Mouse (Mus musculus) limb, embryonic 11.5 days (tissue): Measurements from ENCODE around the gene Arhgdib. TPM values are rescaled to one million over a fixed set of nuclear protein-coding genes. Genes with fewer than 3 reads are reported as not detected.

Experiments used
- ATAC-seq: fragments of 200-750 bp; cut with Nextera tagmentation; 2 replicates; pipeline ENCODE4 v1.8.0; 2017; ENCODE audit warnings: low read depth; ENCODE audit not compliant: insufficient number of reproducible peaks, low FRiP score, low TSS enrichment
- DNase-seq: peaks from one replicate; pipeline ENCODE4 v3.0.0-alpha.2; 2015; ENCODE audit warnings: low spot score
- H3K27ac ChIP-seq: fragments of 300-500 bp; sonication (generic); replicated peaks from 2 replicates; pipeline ENCODE4 v1.5.1; 2014; ENCODE audit warnings: low read depth, mild to moderate bottlenecking, low read length
- H3K27me3 ChIP-seq: fragments of 300-500 bp; sonication (generic); 2 replicates; pipeline ENCODE4 v1.6.1; 2014; ENCODE audit warnings: mild to moderate bottlenecking, low read length, mixed read lengths; ENCODE audit not compliant: control insufficient read depth, insufficient read depth
- H3K36me3 ChIP-seq: fragments of 300-500 bp; sonication (generic); 2 replicates; pipeline ENCODE4 v1.6.1; 2014; ENCODE audit warnings: mild to moderate bottlenecking, low read length, moderate library complexity, mixed read lengths; ENCODE audit not compliant: control insufficient read depth, insufficient read depth
- H3K4me1 ChIP-seq: fragments of 300-500 bp; sonication (generic); 2 replicates; pipeline ENCODE4 v1.6.1; 2014; ENCODE audit warnings: low read length, mixed read lengths; ENCODE audit not compliant: control insufficient read depth, insufficient read depth
- H3K4me2 ChIP-seq: fragments of 300-500 bp; sonication (generic); 2 replicates; pipeline ENCODE4 v1.6.1; 2014; ENCODE audit warnings: low read depth, mild to moderate bottlenecking, moderate library complexity; ENCODE audit not compliant: severe bottlenecking
- H3K4me3 ChIP-seq: fragments of 300-500 bp; sonication (generic); 2 replicates; pipeline ENCODE4 v1.5.1; 2014; ENCODE audit warnings: low read depth, low read length
- H3K9ac ChIP-seq: fragments of 300-500 bp; sonication (generic); 2 replicates; pipeline ENCODE4 v1.6.1; 2014; ENCODE audit warnings: mild to moderate bottlenecking, low read length
- H3K9me3 ChIP-seq: fragments of 300-500 bp; sonication (generic); 2 replicates; pipeline ENCODE4 v1.6.1; 2016; ENCODE audit warnings: low read length; ENCODE audit not compliant: control insufficient read depth
- WGBS: fragments of 180-500 bp; shearing (Covaris S2); extraction: QIAGEN DNeasy Blood & Tissue Kit; methylation state at CpG from one replicate; pipeline ENCODE4 v1.1.7; 2014; 5-methylcytosine and 5-hydroxymethylcytosine counted together
- polyA plus RNA-seq: library from polyadenylated mRNA; unstranded; fragments of >200 nt; fragmentation: Nextera tagmentation; extraction: Ambion mirVana; gene quantifications from 2 replicates; pipeline ENCODE4 v1.2.1, GENCODE M21; 2014

Arhgdib gene
- polyA plus RNA-seq, 1 experiment from 2014 or later: 44.8 TPM

- DNase-seq: no peak
- ATAC-seq: no peak
- H3K4me3 ChIP-seq: no peak overlapping the region
- H3K4me1 ChIP-seq: no peaks in the 10 kb centered on the region
- no peak overlapping the region for H3K4me2 ChIP-seq
- H3K9me3 ChIP-seq: no peaks in the 10 kb centered on the region
- H3K36me3 ChIP-seq: no peaks in the 10 kb centered on the region
- no peak overlapping the region for H3K27ac ChIP-seq
- H3K27me3 ChIP-seq: no peaks in the 10 kb centered on the region
- no peak overlapping the region for H3K9ac ChIP-seq
- 58% methylated on average over 7 of the region's 7 CpGs for WGBS
These were observed 15.4 kb upstream of the Arhgdib start for GRCm38 (mm10) chr6:136957062-136957461.

- no peak overlapping the region for H3K27ac ChIP-seq
- DNase-seq: no peak
- H3K9ac ChIP-seq: no peak overlapping the region
- no peaks in the 10 kb centered on the region for H3K27me3 ChIP-seq
- H3K4me2 ChIP-seq: no peak overlapping the region
- no peaks in the 10 kb centered on the region for H3K36me3 ChIP-seq
- ATAC-seq: no peak
- no peaks in the 10 kb centered on the region for H3K9me3 ChIP-seq
- H3K4me3 ChIP-seq: no peak overlapping the region
- 92% methylated on average over 3 of the region's 3 CpGs for WGBS
- H3K4me1 ChIP-seq: no peaks in the 10 kb centered on the region
These were observed 13.5 kb upstream of the Arhgdib start for GRCm38 (mm10) chr6:136955240-136955639.

- no peak for DNase-seq
- Histone ChIP-seq H3K9ac (no peak overlapping the region), H3K4me1 (no peaks in the 10 kb centered on the region), H3K27ac (no peak overlapping the region), H3K27me3 (no peaks in the 10 kb centered on the region), H3K4me2 (no peak overlapping the region), H3K4me3 (no peak overlapping the region), H3K9me3 (no peaks in the 10 kb centered on the region), H3K36me3 (no peaks in the 10 kb centered on the region)
- WGBS: 88% methylated on average over 8 of the region's 8 CpGs
- ATAC-seq: no peak
These were observed 13.0 kb upstream of the Arhgdib start for GRCm38 (mm10) chr6:136954715-136955114.

- no peaks in the 10 kb centered on the region for H3K9me3 ChIP-seq
- no peak for ATAC-seq
- no peak overlapping the region for H3K4me3 ChIP-seq
- no peaks in the 10 kb centered on the region for H3K36me3 ChIP-seq
- no peaks in the 10 kb centered on the region for H3K27me3 ChIP-seq
- DNase-seq: no peak
- H3K4me1 ChIP-seq: no peaks in the 10 kb centered on the region
- H3K9ac ChIP-seq: no peak overlapping the region
- 83% methylated on average over 6 of the region's 6 CpGs for WGBS
- no peak overlapping the region for H3K27ac ChIP-seq
- H3K4me2 ChIP-seq: no peak overlapping the region
These were observed 12.5 kb upstream of the Arhgdib start for GRCm38 (mm10) chr6:136954192-136954591.

- Histone ChIP-seq H3K36me3 (no peaks in the 10 kb centered on the region), H3K4me3 (no peak overlapping the region), H3K4me2 (no peak overlapping the region), H3K27me3 (no peaks in the 10 kb centered on the region), H3K27ac (no peak overlapping the region), H3K9ac (no peak overlapping the region), H3K9me3 (no peaks in the 10 kb centered on the region), H3K4me1 (no peaks in the 10 kb centered on the region)
- WGBS: 90% methylated on average over 9 of the region's 9 CpGs
- DNase-seq (no peak), ATAC-seq (no peak)
These were observed 11.2 kb upstream of the Arhgdib start for GRCm38 (mm10) chr6:136952930-136953329.

- Histone ChIP-seq H3K27ac (no peak overlapping the region), H3K4me3 (no peak overlapping the region), H3K4me2 (no peak overlapping the region), H3K4me1 (no peaks in the 10 kb centered on the region), H3K27me3 (no peaks in the 10 kb centered on the region), H3K9ac (no peak overlapping the region), H3K36me3 (no peaks in the 10 kb centered on the region), H3K9me3 (no peaks in the 10 kb centered on the region)
- no peak for ATAC-seq
- WGBS: 89% methylated on average over 2 of the region's 2 CpGs
- no peak for DNase-seq
These were observed 8.5 kb upstream of the Arhgdib start for GRCm38 (mm10) chr6:136950171-136950570.

- Histone ChIP-seq H3K27ac (no peak overlapping the region), H3K9me3 (no peaks in the 10 kb centered on the region), H3K4me3 (no peak overlapping the region), H3K4me1 (no peaks in the 10 kb centered on the region), H3K27me3 (no peaks in the 10 kb centered on the region), H3K4me2 (no peak overlapping the region), H3K36me3 (no peaks in the 10 kb centered on the region), H3K9ac (no peak overlapping the region)
- DNase-seq (no peak), ATAC-seq (peak; percentile 22; the same call in 1 of the 2 replicates)
- 48% methylated on average over 4 of the region's 4 CpGs for WGBS
These were observed 6.0 kb upstream of the Arhgdib start for GRCm38 (mm10) chr6:136947716-136948115.

- WGBS: 63% methylated on average over 9 of the region's 9 CpGs
- Histone ChIP-seq H3K4me2 (no peak overlapping the region), H3K27me3 (no peaks in the 10 kb centered on the region), H3K9me3 (no peaks in the 10 kb centered on the region), H3K36me3 (no peaks in the 10 kb centered on the region), H3K4me3 (no peak overlapping the region), H3K4me1 (peaks cover 2% of the 10 kb centered on the region; the same call in 1 of the 2 replicates), H3K9ac (no peak overlapping the region), H3K27ac (no peak overlapping the region)
- ATAC-seq: peak; percentile 27; the same call in 1 of the 2 replicates
- no peak for DNase-seq
These were observed 5.2 kb upstream of the Arhgdib start for GRCm38 (mm10) chr6:136946943-136947342.

- no peaks in the 10 kb centered on the region for H3K27me3 ChIP-seq
- ATAC-seq: no peak
- H3K4me3 ChIP-seq: no peak overlapping the region
- H3K9ac ChIP-seq: no peak overlapping the region
- no peaks in the 10 kb centered on the region for H3K9me3 ChIP-seq
- 92% methylated on average over 5 of the region's 5 CpGs for WGBS
- H3K4me2 ChIP-seq: no peak overlapping the region
- H3K27ac ChIP-seq: no peak overlapping the region
- DNase-seq: no peak
- H3K4me1 ChIP-seq: peaks cover 8% of the 10 kb centered on the region
- no peaks in the 10 kb centered on the region for H3K36me3 ChIP-seq
These were observed 4.5 kb upstream of the Arhgdib start for GRCm38 (mm10) chr6:136946241-136946640.
